Mouse (Mus musculus): Measurements from ENCODE around the gene 2010300C02Rik.

The 2010300C02Rik gene

GRCm38 (mm10) chr1:37565396-37565795 lies 154.5 kb downstream of the 2010300C02Rik start:
- DNase-seq, result peak in 1 of 2 experiments; percentile 29

DNA sequence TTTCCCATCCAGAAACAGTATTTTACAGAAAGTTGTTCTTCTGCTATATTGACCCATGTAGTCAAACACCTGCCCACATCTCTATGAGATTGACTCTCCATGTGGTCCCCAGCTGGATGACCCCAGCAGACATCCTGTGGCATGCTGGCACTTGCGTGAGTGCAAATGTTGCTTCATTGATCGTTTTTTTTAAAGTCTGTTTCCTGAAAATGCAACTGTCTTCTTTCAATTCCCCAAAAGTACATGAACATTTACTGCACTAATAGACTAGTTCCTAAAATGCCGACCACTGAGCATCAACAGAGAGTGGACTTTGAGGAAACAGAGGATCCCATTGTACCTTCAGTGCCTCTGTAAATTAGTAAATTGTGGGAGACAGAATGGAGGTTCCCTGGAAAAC lies 157.9 kb downstream of the 2010300C02Rik start:
- DNase-seq, result no peak

Measured in kidney, postnatal 4 days (tissue).